Mouse (Mus musculus): ENCODE results near the gene Lrrc2.
A peak's percentile ranks its signal among the peaks of the same experiment; 100 is the strongest.

The Lrrc2 gene

DNA sequence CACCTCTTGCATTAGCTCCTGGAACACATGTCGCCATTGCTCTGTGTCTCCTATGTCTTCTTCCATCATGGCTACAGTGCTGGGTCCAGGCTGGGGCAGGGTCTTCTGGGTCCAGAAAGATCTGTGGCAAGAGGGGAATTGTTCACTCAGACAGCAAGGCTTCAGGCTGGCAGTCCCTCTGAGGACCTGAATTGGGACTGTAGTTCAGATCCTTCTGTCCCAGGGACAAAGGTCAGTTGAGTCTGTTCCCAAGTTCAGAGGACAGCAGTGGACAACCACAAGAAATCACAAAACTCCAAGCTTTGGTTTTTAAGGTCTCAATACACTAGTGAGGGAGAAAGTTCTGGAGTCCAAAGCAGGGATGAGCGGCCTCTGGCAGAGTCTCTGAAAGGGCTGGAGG lies 38.2 kb downstream of the Lrrc2 start:
- DNase-seq, result no peak

DNA sequence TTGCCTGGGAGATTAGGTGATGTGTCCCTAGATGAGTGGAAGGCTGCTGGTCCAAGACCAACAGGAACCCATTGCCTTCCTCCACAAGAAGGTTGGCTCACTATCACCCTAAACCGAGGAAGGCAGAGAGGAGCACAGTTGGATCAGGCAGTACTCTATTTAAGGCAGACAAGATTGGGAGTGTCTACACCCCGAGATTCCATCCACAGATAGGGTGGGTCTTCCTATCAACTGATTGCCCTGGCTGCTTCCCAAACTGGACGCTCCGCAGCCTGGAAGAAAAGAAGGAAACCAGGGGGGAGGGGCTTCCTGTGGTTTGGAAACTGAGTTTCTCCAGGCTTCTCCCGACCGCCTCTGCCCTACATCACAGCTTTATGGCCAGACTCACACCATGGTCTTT lies 38.9 kb downstream of the Lrrc2 start, which contains the start of gene Rtp3:
Rtp3 (minus strand) TSS at position 380 of the 400 bp plus-strand sequence.
- no peak for DNase-seq

GRCm38 (mm10) chr9:110993281-110993709 lies 42.0 kb downstream of the Lrrc2 start:
- DNase-seq, result no peak

DNA sequence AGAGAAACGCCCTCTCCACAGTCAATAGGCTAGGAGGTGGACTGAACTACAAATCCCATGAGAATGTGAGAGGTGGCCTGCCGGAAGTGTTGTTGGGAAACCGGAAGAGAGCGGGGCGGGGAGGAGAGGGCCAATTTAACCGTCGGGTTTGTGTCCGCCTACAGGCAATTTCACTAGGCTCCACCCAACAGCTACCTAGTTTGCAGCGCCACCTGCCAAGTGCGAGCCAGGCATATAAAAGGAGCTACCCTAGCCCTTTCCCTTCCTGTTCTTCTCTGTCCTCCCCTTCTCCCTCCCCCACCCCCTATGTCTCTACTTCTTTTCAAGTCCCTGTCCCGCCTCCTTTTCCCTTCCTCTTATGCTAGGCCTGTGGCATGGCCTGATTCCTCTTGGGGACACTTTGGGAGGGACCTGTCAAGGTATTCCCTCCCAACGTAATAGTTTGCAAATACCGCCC lies 43.4 kb downstream of the Lrrc2 start:
- peak; percentile 47 for DNase-seq

GRCm38 (mm10) chr9:110997245-110997644 lies 45.9 kb downstream of the Lrrc2 start:
- peak; percentile 33 for DNase-seq

- DNase-seq, result no peak
Measured at GRCm38 (mm10) chr9:110999056-110999455, 47.7 kb downstream of the Lrrc2 start.

DNA sequence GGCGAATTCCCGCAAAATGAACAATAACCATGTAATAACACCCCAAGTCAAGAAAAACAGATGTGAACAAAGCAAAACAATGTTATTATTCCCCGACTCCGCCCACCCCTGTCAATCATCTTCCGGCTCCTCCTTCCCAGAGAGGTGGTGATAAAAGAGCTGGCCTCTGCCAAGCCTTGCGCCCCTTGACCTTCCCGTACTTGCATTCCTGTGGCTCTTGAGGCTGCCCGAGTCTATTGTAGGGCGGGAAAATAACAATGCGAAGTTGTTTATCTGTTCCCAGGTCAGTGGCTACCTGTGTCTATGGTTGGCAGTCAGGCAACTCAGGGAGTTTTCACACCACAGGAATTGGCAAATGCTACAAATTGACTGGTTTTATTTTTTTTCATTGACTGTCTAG lies 48.5 kb downstream of the Lrrc2 start:
- DNase-seq, result no peak

DNA sequence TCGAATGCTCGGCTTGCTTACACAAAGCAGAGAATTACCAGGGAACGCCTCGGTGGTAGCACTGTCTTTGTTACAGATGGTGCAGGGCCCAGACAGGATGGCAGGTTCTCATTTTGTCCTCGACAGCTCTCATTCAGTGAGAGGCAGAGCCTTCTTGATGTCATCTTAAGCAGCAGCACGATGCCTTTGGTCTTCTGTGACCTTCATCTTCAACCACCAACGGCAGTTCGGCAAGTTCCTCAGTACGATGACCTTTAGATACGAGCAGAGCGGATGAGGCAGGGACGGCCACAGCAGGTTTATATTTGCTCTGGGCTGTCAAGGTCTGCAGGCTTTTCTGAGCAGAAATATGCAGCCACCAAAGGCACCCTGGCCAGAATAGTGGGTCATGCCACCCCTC lies 50.3 kb downstream of the Lrrc2 start:
- no peak for DNase-seq

DNA sequence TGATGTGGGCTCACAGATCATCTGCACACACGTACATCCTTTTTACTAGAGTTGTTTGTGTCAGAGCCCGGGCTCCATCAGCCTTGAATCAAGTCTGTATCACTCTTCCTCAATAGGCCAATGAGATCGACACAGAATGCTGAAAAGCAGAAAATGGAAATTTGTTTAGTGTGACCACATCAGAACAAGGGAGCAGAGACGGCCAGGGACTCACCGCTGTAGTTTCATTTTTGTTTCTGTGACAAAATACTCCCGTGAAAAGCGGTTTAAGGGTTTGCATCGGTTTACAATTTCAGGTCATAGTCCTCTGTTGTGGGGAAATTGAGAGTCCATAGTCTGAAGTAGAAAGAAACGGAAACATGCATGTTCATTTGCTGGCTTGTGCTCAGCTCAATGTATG lies 51.9 kb downstream of the Lrrc2 start:
- no peak for DNase-seq

GRCm38 (mm10) chr9:111006544-111006943 lies 55.2 kb downstream of the Lrrc2 start:
- DNase-seq, result no peak

- no peak for DNase-seq
Measured at GRCm38 (mm10) chr9:111009763-111010162, 58.4 kb downstream of the Lrrc2 start.

- no peak for DNase-seq
Measured at GRCm38 (mm10) chr9:111011550-111011949, 60.2 kb downstream of the Lrrc2 start.

DNA sequence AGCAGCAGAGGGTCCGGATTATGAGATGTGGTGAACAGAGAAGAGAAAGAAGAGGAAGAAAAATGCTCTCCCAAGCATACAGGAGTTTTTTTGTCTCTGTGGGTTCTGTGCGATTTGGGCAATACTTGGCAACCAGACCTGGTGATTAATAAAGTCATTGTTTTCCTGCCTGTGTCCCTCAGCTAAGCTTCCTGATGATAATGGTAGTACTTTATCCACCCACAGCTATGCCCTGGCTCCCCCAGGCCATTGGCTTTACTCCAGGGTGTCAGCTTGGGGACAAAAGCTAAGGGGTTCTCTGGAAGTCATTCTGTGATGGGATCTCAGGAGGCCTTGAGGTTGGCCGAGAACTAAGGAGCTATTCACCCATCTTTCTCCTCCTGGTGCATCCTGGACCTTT lies 60.7 kb downstream of the Lrrc2 start:
- DNase-seq, result no peak

DNA sequence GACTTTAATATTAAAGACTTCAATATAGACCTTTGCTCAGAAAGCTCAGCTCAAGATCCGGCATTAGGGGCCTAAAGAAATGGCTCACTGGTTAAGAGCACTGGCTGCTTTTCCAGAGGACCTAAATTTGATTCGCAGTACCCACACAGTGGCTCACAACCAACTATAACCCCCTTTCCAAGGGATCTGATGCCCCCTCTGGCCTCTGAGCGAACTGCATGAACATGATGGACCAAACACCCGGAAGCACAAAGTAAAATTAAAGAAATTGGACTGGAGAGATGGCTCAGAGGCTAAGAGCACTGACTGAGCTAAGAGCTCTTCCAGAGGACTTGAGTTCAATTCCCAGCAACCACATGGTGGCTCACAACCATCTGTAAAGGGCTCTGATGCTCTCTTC lies 64.3 kb downstream of the Lrrc2 start:
- DNase-seq, result no peak

GRCm38 (mm10) chr9:111019022-111019421 lies 67.7 kb downstream of the Lrrc2 start, which contains the start of gene Ltf:
Ltf (plus strand) TSS chr9:111019271.
- DNase-seq, result no peak

GRCm38 (mm10) chr9:111026791-111027190 lies 75.4 kb downstream of the Lrrc2 start:
- no peak for DNase-seq
